Mouse (Mus musculus): ENCODE results near the gene Cep131.
A peak's percentile ranks its signal among the peaks of the same experiment; 100 is the strongest.

Gene Cep131

DNA sequence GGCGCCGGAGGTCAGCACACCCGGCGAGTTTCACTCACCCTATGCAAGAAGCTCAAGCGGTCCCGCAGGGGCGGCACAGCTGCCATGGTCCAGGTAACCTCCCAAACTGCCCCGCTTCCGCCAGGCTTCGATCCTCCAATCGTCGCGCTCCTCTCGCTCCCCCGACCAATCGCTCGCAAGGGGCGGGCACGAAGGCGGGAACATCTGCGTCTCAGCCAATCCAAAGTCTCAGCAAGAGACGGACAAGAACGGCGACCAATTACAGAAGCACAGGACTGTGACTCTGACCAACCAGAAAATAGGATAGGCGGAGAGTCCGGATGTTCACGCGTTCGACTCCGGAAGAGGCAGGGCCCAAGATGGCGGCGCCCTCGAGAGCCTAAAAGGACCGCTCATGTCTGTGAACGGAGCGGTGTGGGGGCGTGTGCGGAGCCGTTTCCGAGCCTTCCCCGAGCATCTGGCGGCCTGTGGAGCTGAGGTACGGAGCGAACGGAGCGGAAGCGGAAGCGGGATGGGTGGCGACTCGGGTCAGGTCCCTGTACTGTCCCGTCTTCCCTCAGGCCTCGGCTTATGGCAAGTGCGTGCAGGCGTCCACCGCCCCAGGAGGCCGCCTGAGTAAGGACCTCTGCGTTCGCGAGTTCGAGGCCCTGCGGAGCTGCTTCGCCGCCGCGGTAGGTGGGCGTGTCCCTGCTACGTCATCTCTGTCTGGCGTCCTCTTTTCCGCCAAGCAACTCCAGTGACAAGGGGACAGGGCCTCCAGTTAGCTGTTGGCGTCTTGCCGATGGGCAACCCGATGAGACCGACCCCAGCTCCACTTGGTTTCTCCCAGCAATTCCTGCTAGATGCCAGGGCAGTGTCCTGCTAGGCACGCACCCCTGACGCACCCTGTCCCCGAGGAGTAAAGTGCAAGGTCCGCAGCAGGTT lies 12.2 kb upstream of the Cep131 start, which contains the start of the genes Tepsin and Ndufaf8:
Tepsin (minus strand) TSS at position 144 of the 924 bp plus-strand sequence.
Ndufaf8 (plus strand) TSS at position 341 of the 924 bp plus-strand sequence.
- DNase-seq (ENCODE audit: low spot score in 2 of 2): peak; percentile 97 to 99

DNA sequence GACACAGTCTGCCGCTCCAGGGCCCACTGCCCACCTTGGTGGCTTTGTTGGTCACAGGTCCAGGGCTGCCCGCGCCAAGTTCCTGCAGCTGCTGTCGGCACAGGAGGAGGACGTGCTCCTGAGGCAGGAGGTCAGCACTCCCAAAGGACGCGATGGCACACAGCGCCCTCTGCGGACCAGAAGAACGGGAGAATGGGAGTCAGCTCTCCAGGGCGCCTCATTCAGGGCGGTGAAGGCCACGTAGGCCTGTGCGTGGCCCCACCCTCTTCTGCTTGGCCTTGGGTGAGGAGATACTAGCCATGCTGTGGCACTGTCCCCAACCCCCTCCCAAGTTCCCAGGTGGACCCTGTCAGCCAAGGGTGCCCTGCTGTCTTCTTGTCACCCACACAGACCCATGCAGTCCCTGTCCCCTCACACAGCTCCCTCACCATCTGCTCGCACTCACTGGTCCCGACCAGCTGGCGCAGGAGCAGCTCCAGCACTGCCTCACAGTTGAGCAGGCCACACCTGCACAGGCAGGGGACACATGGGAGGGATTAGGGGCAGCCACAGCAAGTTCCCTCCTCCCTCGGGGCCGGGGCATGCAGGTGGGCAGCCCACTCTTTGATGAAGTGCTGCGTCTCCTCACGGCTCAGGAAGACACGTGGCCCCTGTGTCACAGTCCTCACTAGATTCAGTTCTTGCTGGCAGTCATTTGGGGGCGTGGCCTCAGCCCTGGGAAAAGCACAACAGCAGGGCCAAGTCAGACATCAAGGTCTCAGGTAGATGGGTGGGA lies 6.4 kb upstream of the Cep131 start:
- DNase-seq (ENCODE audit: low spot score in 2 of 2): no peak

DNA sequence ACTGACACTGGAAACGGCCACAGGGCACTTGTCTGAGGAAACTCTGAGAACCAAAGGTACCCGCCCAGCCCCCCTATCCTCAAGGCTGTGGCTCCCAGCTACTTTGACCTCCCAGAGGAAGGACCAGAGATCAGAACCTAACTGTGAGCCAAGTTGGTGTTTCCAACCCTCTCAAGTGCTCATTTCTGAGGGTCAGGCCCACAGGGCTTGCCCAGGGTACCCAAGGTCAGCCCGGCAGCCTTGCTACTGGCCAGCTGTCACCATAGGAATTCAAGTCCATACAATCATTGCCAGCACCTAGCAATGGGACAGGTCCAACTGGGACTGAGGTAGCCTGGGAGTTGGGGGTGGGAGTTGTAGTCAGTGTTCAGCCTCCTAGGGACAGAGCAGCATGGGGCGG lies 4.0 kb upstream of the Cep131 start:
- no peak for DNase-seq (ENCODE audit: low spot score in 2 of 2)

DNA sequence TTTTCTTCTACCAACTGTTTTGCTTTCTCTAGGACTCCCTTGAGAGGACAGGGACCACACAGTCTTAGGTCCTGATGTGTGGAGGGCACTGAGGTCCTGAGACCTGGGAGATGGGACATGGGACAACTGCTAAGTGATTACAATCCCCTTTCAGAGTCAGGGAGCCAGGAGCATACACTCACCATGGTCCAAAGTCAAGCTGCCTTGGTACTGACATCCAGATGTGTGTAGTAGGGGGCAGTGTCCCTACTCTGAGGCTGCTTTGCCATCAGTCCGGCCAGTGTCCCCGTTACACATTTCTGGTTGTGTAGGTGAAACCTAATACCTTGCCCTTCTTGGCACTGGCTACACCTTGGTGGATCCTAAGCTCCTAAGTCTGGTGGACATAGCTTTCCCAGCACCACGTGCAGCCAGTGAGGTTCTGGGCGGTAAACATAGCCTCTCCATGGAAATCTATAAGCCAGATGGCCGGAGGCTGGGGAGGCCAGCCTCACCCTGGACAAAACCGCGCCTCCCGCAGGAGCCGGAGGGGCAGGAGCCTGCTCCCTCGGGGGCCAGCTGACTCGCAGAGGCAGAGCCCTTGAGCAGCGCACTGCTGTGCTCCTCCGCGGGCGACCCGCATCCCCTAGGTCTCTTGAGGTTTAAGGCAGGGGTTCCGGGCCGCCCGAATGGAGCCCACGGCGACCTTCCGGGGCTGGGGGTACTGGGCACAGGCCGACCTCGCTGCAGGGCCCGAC lies 568 bp downstream of the Cep131 start:
- peak; percentile 37 to 75 for DNase-seq (ENCODE audit: low spot score in 2 of 2)

DNA sequence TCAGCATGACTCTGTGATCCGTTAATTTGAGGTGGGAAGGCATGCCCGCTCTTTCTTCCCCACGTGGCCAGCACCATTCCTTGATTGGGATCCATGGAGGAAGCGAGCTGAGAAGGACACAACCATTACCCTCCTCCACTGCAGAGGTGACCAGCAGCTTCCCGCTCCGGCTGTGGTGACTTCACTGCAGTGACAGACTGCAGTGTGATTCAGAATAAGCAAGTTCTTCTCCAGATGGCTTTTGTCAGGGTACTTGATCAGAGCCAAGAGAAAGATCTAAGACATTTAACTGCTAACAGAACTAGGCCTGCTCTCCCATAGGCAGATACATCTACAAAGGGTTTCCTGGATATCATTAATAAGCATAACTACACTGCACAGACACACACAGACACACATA lies 6.3 kb downstream of the Cep131 start:
- DNase-seq (ENCODE audit: low spot score in 2 of 2): no peak

DNA sequence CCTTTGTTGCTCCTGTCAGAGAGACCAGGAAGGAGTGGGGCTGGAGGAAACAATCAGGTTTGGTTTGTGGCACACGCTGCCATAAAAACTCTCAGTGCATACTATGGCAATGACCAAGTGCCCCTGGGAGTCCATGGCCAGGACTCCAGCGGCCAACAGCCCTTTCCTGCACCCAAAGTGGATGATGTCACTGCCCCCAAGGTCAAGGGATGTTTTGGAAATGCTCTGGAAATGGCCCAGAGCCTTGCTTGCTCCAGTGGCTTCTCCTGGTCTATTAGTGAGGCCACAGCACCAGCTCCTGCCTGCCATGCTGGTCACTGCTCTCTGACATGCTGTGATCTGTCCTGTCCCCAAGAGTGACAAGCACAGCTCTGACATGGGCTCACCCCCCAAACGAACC lies 10.4 kb downstream of the Cep131 start:
- no peak for DNase-seq (ENCODE audit: low spot score in 2 of 2)

DNA sequence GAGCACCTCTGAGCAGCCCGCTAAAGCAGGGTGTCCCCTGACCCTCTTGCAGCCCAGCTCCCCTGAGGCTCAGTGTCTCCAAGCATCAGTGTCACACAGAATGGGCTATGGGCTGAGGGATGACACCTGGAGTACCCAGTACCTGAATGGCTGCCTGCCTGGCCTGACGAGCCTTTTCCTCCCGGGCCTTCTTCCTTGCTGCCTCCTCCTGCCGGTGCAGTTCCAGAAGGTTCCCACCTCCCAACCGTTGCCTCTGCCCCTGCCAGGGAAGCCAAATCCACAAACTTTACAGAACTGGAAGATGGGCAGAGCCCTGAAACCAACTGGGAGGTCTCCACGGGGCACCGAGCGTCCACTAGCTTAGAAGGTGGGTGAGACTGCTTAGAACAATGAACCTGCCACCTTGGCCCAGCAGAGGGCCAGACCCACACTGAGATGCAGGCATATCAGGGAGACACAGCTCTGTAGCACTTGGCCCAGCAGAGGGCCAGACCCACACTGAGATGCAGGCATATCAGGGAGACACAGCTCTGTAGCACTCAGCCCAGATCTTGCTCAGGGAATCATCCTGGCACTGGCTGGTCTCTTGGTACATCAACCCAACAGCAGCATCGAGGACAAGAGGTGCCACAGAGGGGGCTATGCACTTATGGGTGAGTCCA lies 13.5 kb downstream of the Cep131 start:
- DNase-seq (ENCODE audit: low spot score in 2 of 2): no peak

DNA sequence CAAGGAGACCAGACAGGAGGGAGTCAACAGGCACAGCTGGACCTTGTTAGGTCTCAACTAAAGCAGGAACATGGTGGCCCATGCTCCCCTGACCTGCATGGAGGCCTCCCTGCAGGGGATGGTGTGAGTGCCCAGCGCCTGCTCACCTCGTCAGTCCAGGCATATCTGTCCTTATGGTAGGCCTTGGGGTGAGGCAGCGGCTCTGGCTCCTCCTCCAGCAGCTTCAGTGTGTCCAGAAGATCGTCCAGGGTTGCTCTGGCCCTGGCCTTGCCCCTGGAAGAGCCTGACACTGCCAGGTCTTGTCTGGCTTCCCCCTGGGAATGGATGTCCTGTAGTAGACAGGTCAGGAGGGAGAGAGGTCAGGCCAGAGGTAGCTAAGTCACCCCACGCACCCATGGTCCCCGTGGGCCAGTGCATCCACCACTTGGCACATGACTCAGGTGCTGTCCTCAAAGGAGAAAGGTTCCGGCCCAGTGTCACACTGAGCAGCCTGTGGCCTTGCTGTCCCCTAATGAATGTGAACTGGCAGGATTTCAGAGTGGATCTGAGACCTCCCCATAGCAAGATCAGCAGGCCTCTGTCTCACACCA lies 14.8 kb downstream of the Cep131 start:
- DNase-seq (ENCODE audit: low spot score in 2 of 2): no peak

DNA sequence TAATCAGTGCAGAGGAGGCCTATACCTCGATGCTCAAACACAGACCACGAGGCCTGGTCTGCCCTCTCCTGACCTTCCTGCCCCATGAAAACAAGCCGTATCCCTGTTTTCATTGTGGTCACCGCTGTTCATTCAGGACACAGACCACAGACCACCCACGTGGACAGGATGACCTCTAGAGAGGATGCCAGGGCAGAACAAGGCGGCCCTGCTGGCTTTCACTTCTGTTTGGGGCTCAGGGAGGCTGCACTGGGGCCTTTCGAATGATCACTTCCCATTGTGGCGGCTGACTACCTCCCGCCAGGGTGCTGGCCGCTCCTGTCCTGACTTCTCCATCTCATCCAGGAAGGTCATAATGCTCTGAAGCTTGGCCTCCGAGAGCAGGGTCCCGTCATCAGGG lies 15.6 kb downstream of the Cep131 start:
- DNase-seq (ENCODE audit: low spot score in 2 of 2): no peak

DNA sequence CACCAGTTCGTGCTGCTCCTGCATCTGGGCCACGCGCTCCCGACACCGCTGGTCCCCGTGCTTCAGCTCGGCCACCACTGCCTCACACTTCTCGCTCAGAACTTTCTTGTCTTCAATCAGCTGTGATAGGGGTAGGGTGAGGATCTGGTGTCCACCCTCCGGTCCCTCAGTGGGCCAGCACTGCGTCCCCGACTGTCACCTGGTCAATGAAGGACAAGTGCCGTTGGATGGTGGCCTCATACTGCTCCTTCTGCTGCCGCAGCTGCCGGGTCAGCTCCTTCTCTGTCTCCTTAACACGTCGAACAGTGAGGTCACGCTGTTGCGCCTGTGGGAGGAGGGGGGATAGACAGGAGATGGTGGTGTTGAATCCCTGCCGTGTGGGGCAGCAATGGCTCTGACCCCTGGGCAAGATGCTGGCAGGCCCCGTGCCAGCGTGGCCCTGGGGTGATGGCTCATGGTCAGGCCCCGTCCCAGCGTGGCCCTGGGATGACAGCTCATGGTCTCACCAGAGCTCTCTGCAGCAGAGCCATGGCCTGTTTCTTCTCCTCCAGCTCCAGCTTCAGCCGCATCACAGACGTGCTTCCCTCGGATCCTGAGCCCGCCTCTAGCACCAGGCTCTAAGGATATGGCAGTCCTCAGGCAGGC lies 16.2 kb downstream of the Cep131 start:
- DNase-seq (ENCODE audit: low spot score in 2 of 2): no peak

DNA sequence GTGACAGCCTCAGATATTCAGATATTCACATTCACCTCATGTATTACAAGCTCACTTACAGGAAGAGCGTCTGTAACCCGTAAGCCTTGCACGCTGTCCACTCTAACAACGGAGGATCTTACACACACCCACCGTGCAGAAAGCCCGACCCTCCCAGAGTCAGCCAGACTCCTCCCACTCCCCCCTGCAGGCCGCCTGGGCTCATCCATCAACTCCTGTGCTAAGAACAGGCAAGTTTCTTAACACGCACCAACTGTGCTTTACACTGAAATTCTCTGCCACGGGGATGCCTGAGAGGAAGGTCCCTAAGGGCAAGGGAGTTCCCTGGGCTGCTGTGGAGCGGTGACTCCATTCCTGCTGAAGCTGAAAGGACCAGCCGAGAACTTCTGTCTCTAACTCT lies 17.4 kb downstream of the Cep131 start:
- DNase-seq (ENCODE audit: low spot score in 2 of 2): no peak

DNA sequence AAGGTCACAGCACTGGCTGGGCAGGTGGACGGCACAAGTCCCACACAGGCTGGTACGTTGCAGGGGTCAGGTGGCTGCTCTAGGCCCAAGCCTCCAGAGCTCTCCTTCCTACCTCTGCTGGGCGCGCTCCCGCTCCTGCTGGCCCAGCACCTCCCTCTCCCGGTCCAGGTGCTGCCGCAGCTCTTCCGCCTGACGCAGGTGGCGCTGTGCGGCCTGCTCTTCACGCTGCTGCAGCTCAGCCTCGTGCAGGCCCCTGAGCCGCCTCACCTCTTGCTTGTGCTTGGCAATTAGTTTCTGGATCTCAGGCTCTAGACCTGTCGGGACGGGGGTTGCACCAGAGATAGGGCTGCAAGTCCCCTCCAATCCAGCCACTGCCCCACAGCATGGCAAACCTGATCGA lies 18.8 kb downstream of the Cep131 start:
- no peak for DNase-seq (ENCODE audit: low spot score in 2 of 2)

DNA sequence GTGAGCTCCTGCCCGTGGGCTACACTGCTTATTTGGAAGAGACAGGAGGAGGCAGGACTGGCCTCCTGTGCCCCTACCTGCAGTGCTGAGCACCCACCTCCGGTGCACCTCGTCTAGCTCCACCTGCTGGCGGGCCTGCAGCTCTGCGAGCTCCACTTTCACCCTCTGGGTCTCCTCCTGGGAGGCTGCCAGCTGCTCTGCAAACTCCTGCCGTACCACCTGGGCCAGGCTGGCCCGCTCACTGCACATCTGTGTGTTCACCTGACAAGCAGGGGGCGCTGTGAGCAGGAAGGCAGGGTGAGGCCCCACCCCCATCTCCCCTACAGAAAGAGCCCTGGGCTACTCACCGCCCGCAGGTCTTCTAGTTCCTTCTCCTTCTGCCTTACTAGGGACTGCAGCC lies 21.3 kb downstream of the Cep131 start:
- peak; percentile 63 to 88 for DNase-seq (ENCODE audit: low spot score in 2 of 2)

DNA sequence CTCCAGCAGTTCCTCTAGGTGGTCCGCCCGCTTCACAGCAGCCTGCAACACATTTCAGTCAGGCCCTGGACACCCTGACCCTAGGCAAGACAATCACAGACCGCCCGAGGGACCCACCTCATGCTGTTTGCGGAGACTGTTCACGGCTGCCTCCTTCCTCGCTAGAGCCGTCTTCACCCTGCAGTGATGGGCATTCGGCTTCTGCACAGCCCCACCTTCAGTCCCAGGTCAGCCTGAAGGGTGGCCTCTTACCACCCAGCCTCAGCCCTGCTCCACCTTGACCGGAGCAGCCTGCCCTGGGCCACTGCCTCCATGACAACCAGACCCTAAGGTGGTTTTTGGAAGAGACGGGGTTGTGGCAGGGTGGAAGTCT lies 22.0 kb downstream of the Cep131 start:
- no peak for DNase-seq (ENCODE audit: low spot score in 2 of 2)

DNA sequence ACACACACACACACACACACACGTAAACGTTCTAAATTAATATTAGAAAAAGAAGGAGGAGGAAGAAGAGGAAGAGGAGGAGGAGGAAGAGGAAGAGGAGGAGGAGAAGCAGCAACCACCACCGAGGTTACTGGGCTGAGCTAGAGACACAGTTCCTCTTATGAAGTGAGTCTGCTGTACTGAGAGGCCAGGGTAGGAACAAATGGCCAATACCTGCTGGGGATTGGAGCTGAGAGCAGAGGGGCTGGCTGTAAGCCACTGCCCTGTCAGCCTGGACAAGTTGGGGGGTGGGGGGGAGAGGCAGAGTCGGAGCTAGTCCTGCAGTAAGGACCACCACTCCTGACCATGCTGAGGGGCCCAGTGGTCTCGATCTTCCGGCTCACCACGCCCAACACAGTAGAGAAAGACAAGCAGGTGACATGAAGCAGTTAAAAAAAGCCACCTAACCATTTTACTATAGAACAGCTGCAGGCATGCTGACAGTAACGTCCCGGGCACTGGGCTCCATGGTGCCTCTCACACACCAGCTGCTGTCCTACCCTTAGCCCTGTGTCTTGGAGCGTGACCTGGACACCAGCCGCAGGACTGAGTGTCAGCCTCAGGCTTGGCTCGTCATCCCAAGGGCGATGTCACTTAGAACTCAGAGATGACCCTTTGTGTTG lies 22.5 kb downstream of the Cep131 start:
- DNase-seq (ENCODE audit: low spot score in 2 of 2): no peak

DNA sequence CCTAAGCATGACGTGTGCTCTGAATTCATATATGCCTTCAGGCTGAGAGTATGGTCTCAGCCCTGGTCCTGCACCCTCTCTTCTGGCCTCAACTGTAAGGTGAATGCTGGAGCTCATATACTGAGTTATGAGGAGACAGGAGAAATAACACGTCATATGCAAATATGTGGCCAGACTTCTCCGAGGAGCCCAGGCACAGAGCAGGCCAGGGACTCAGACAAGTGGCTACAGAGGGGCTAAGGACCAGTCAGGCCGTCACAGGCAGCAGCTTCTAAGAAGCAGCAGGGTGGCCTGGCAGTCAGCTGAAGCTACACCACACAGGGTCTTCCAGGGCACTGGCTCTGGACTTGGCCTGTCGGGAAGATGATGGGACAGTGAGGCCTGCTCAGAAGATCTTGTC lies 23.3 kb downstream of the Cep131 start:
- DNase-seq (ENCODE audit: low spot score in 2 of 2): no peak

DNA sequence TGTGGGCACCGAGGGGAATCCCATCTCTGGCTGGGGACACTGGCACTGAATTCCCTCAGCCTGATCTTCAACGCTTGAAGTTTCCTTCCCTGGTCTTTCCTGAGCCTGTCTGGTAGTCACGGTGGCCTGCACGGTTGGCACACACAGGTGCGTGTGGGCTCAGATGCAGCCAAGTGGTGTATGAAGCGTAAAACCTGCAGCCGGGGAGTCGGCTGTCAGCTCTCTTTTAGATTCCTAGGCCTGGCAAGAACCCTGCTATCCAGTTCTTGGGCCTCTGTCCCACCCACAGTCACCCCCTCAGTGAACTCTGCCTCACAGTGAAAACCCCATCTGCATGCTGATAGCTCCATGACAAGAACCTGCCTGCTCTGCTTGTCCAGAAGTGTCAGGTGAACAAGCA lies 26.0 kb downstream of the Cep131 start:
- DNase-seq (ENCODE audit: low spot score in 2 of 2): no peak

DNA sequence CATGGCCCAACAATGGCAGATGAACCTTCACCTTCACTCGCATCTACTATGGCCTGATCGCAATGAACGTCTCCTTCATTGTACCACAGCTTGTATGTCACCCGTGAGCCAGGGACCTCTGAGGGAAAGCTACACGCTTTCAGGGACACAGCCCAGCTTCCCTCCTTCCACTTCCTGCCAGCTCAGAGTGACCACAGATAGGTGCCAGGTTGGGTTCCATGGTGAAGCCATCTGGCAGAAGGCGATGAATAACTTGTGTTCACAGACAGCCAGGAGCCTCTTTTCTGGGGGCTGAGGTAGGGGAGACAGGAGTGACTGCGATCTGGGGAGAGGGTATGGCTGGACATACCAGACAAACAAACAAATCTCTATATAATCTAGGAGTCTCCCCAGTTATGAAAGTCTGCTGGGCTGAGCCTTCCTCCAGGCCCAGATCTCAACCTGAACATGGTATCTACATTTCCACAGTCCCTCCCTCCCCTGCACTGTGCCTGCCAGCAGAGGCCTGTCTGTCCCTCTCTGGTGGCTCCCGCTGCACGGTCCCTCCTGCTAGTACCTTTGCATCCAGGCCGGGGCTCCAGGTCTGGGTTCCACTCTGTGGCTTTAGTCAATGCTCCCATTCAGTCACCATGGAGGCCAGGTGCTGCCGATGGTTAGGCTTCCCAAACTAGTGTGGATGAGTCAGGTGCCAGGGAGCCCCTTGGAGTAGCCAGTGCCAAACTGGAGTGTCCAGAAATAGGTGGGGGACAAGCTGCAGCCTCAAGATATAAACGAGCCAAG lies 30.5 kb downstream of the Cep131 start:
- no peak for DNase-seq (ENCODE audit: low spot score in 2 of 2)

DNA sequence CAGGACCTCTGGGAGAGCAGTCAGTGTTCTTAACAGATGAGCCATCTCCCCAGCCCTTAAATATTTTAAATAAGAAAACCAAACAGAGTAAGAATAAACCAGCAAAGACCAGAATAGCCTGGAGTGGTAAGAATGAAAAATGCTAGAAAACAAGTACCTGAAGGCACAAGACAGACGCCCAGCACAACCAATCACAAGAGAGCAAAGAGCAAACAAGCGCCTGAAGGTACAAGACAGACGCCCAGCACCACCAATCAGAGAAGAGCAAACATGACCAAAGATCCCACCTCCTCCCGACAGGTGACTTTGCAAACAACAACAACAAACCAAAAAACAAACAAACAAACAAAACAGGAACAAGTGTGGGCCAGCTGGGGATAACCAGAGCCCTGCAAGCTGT lies 32.8 kb downstream of the Cep131 start:
- no peak for DNase-seq (ENCODE audit: low spot score in 2 of 2)
